Mouse (Mus musculus) thymus, postnatal 36 days (tissue): Measurements from ENCODE around the gene Syne2.

ENCODE experiments used
- DNase-seq, 2 experiments: peaks; one replicate each; pipeline ENCODE4 v3.0.0; 2022; ENCODE audit warnings: mixed read lengths in 2 of 2

Syne2 gene

GRCm38 (mm10) chr12:75966441-75967195 lies 148.7 kb downstream of the Syne2 start:
- DNase-seq, result no peak

- DNase-seq, result no peak
Observed at GRCm38 (mm10) chr12:75979079-75979478, 161.1 kb downstream of the Syne2 start.

GRCm38 (mm10) chr12:75983336-75983735 lies 165.4 kb downstream of the Syne2 start:
- no peak for DNase-seq

GRCm38 (mm10) chr12:75992226-75992858 lies 174.4 kb downstream of the Syne2 start:
- no peak for DNase-seq

- DNase-seq, result no peak
Observed at GRCm38 (mm10) chr12:75992946-75993345, 175.0 kb downstream of the Syne2 start.

GRCm38 (mm10) chr12:75995086-75995485 lies 177.2 kb downstream of the Syne2 start:
- no peak for DNase-seq

- no peak for DNase-seq
Observed at GRCm38 (mm10) chr12:75997547-75997946, 179.6 kb downstream of the Syne2 start.

- DNase-seq, result no peak
Observed at GRCm38 (mm10) chr12:75998416-75998815, 180.5 kb downstream of the Syne2 start.

- peak; percentile 8 to 26 for DNase-seq
Observed at GRCm38 (mm10) chr12:76004697-76005249, 186.8 kb downstream of the Syne2 start.

- DNase-seq, result no peak
Observed at GRCm38 (mm10) chr12:76008991-76009390, 191.1 kb downstream of the Syne2 start.

GRCm38 (mm10) chr12:76012789-76013188 lies 194.9 kb downstream of the Syne2 start:
- DNase-seq, result no peak

- DNase-seq, result no peak
Observed at GRCm38 (mm10) chr12:76013480-76013879, 195.5 kb downstream of the Syne2 start.

GRCm38 (mm10) chr12:76015026-76015425 lies 197.1 kb downstream of the Syne2 start:
- DNase-seq, result no peak

- DNase-seq, result no peak
Observed at GRCm38 (mm10) chr12:76015489-76015888, 197.6 kb downstream of the Syne2 start.

GRCm38 (mm10) chr12:76016123-76017101 lies 198.5 kb downstream of the Syne2 start:
- DNase-seq, result peak; percentile 67 to 72

- no peak for DNase-seq
Observed at GRCm38 (mm10) chr12:76018640-76019039, 200.7 kb downstream of the Syne2 start.

- DNase-seq, result no peak
Observed at GRCm38 (mm10) chr12:76042301-76042700, 224.4 kb downstream of the Syne2 start.

GRCm38 (mm10) chr12:76046561-76046960 lies 228.6 kb downstream of the Syne2 start:
- DNase-seq, result no peak

- no peak for DNase-seq
Observed at GRCm38 (mm10) chr12:76047921-76048320, 230.0 kb downstream of the Syne2 start.

- DNase-seq, result no peak
Observed at GRCm38 (mm10) chr12:76048672-76049071, 230.7 kb downstream of the Syne2 start.

GRCm38 (mm10) chr12:76049343-76049742 lies 231.4 kb downstream of the Syne2 start:
- DNase-seq, result no peak

- no peak for DNase-seq
Observed at GRCm38 (mm10) chr12:76051879-76052278, 233.9 kb downstream of the Syne2 start.

GRCm38 (mm10) chr12:76054653-76055052 lies 236.7 kb downstream of the Syne2 start:
- DNase-seq, result no peak
